Mouse (Mus musculus) midbrain, embryonic 16.5 days (tissue): ENCODE measurements at regions not wholly inside any gene's neighbourhood (a gene's known extent, or its start where the extent isn't known, plus 50 kb on each side); places are given as distances from the start of the nearest gene placed in this dataset.

Experiments used
- ATAC-seq: fragments of 200-750 bp; cut with Nextera tagmentation; 2 replicates; pipeline ENCODE4 v1.8.0; 2017; ENCODE audit warnings: moderate TSS enrichment
- H3K27ac ChIP-seq: fragments of 300-500 bp; sonication (generic); 2 replicates; pipeline ENCODE4 v1.5.1; 2014; ENCODE audit warnings: mild to moderate bottlenecking, low read length, mixed read lengths
- H3K27me3 ChIP-seq: fragments of 300-500 bp; sonication (generic); 2 replicates; pipeline ENCODE4 v1.6.1; 2014; ENCODE audit warnings: low read depth, low read length, mixed read lengths; ENCODE audit not compliant: control insufficient read depth, insufficient read depth
- H3K36me3 ChIP-seq: fragments of 300-500 bp; sonication (generic); 2 replicates; pipeline ENCODE4 v1.6.1; 2014; ENCODE audit warnings: mild to moderate bottlenecking, low read length, moderate library complexity, mixed read lengths; ENCODE audit not compliant: control insufficient read depth, insufficient read depth
- H3K4me1 ChIP-seq: fragments of 300-500 bp; sonication (generic); 2 replicates; pipeline ENCODE4 v1.6.1; 2014; ENCODE audit warnings: mild to moderate bottlenecking, low read length, mixed read lengths; ENCODE audit not compliant: control insufficient read depth, insufficient read depth
- H3K4me2 ChIP-seq: fragments of 300-500 bp; sonication (generic); 2 replicates; pipeline ENCODE4 v1.6.1; 2014; ENCODE audit warnings: mild to moderate bottlenecking, low read length, mixed read lengths
- H3K4me3 ChIP-seq: fragments of 300-500 bp; sonication (generic); 2 replicates; pipeline ENCODE4 v1.5.1; 2014; ENCODE audit warnings: low read depth, mild to moderate bottlenecking, low read length, moderate library complexity, mixed read lengths
- H3K9ac ChIP-seq: fragments of 300-500 bp; sonication (generic); 2 replicates; pipeline ENCODE4 v1.6.1; 2014; ENCODE audit warnings: low read depth, low read length, mixed read lengths
- H3K9me3 ChIP-seq: fragments of 300-500 bp; sonication (generic); replicated peaks from 2 replicates; pipeline ENCODE4 v1.6.1; 2014; ENCODE audit warnings: mild to moderate bottlenecking, low read length, mixed read lengths; ENCODE audit not compliant: control insufficient read depth, poor library complexity, severe bottlenecking
- WGBS: fragments of 180-500 bp; shearing (Covaris S2); extraction: QIAGEN DNeasy Blood & Tissue Kit; methylation state at CpG from one replicate; pipeline ENCODE4 v1.1.7; 2014; 5-methylcytosine and 5-hydroxymethylcytosine counted together

- Histone ChIP-seq H3K9me3 (no peaks in the 10 kb centered on the region), H3K4me2 (no peak overlapping the region), H3K36me3 (no peaks in the 10 kb centered on the region), H3K4me1 (0 out of 2 replicates have a peak, but pooled peaks cover 3% of the 10 kb centered on the region), H3K9ac (no peak overlapping the region), H3K4me3 (no peak overlapping the region), H3K27ac (no peak overlapping the region), H3K27me3 (no peaks in the 10 kb centered on the region)
- no peak for ATAC-seq
- WGBS, result 82% methylated on average over 12 of the region's 12 CpGs
Measured at GRCm38 (mm10) chr6:100968080-100968856, 134.8 kb downstream of the Ppp4r2 start.

GRCm38 (mm10) chr6:100968960-100969359 lies 135.5 kb downstream of the Ppp4r2 start:
- WGBS, result 63% methylated on average over 1 of the region's 1 CpGs
- H3K27ac ChIP-seq, result no peak overlapping the region
- H3K4me3 ChIP-seq, result no peak overlapping the region
- no peak for ATAC-seq
- H3K27me3 ChIP-seq, result no peaks in the 10 kb centered on the region
- H3K9ac ChIP-seq, result no peak overlapping the region
- no peak overlapping the region for H3K4me2 ChIP-seq
- H3K9me3 ChIP-seq, result no peaks in the 10 kb centered on the region
- no peaks in the 10 kb centered on the region for H3K36me3 ChIP-seq
- H3K4me1 ChIP-seq, result 0 out of 2 replicates have a peak, but pooled peaks cover 3% of the 10 kb centered on the region

- no peak overlapping the region for H3K4me3 ChIP-seq
- H3K36me3 ChIP-seq, result no peaks in the 10 kb centered on the region
- 57% methylated on average over 8 of the region's 8 CpGs for WGBS
- no peak overlapping the region for H3K27ac ChIP-seq
- H3K4me2 ChIP-seq, result no peak overlapping the region
- 0 out of 2 replicates have a peak, but pooled peaks cover 5% of the 10 kb centered on the region for H3K4me1 ChIP-seq
- no peaks in the 10 kb centered on the region for H3K9me3 ChIP-seq
- H3K9ac ChIP-seq, result no peak overlapping the region
- ATAC-seq, result no peak
- H3K27me3 ChIP-seq, result no peaks in the 10 kb centered on the region
Measured at GRCm38 (mm10) chr6:100970810-100971447, 137.5 kb downstream of the Ppp4r2 start.

GRCm38 (mm10) chr6:100971462-100971955 lies 138.1 kb downstream of the Ppp4r2 start:
- Histone ChIP-seq H3K9me3 (no peaks in the 10 kb centered on the region), H3K36me3 (no peaks in the 10 kb centered on the region), H3K4me3 (no peak overlapping the region), H3K27ac (no peak overlapping the region), H3K27me3 (no peaks in the 10 kb centered on the region), H3K4me1 (peaks cover 8% of the 10 kb centered on the region), H3K9ac (no peak overlapping the region), H3K4me2 (no peak overlapping the region)
- ATAC-seq, result no peak
- 63% methylated on average over 6 of the region's 6 CpGs for whole genome bisulfite sequencing

GRCm38 (mm10) chr6:100973366-100974090 lies 140.1 kb downstream of the Ppp4r2 start:
- no peak overlapping the region for H3K4me2 ChIP-seq

GRCm38 (mm10) chr6:100974716-100975115 lies 141.3 kb downstream of the Ppp4r2 start:
- no peak overlapping the region for H3K27ac ChIP-seq
- H3K4me2 ChIP-seq, result no peak overlapping the region
- no peaks in the 10 kb centered on the region for H3K27me3 ChIP-seq
- no peaks in the 10 kb centered on the region for H3K36me3 ChIP-seq
- no peak for ATAC-seq
- H3K4me3 ChIP-seq, result no peak overlapping the region
- H3K9ac ChIP-seq, result no peak overlapping the region
- WGBS, result 94% methylated on average over 5 of the region's 5 CpGs
- H3K9me3 ChIP-seq, result no peaks in the 10 kb centered on the region
- peaks cover 15% of the 10 kb centered on the region for H3K4me1 ChIP-seq

More at GRCm38 (mm10) chr6:100973366-100974090, 140.1 kb downstream of the Ppp4r2 start:
- no peak for ATAC-seq
- peaks cover 15% of the 10 kb centered on the region for H3K4me1 ChIP-seq
- no peaks in the 10 kb centered on the region for H3K36me3 ChIP-seq
- WGBS, result 61% methylated on average over 9 of the region's 9 CpGs
- H3K9me3 ChIP-seq, result no peaks in the 10 kb centered on the region
- H3K27ac ChIP-seq, result no peak overlapping the region
- no peaks in the 10 kb centered on the region for H3K27me3 ChIP-seq
- no peak overlapping the region for H3K9ac ChIP-seq
- H3K4me3 ChIP-seq, result no peak overlapping the region

- Histone ChIP-seq H3K27ac (no peak overlapping the region), H3K36me3 (no peaks in the 10 kb centered on the region), H3K27me3 (no peaks in the 10 kb centered on the region), H3K4me3 (no peak overlapping the region), H3K4me1 (peaks cover 14% of the 10 kb centered on the region), H3K4me2 (no peak overlapping the region), H3K9ac (no peak overlapping the region), H3K9me3 (no peaks in the 10 kb centered on the region)
- ATAC-seq, result peak; percentile 54; the same call in 1 of the 2 replicates
- 48% methylated on average over 6 of the region's 6 CpGs for WGBS
Measured at GRCm38 (mm10) chr6:100975835-100976234, 142.4 kb downstream of the Ppp4r2 start.

GRCm38 (mm10) chr6:100977201-100977691 lies 143.8 kb downstream of the Ppp4r2 start:
- H3K36me3 ChIP-seq, result no peaks in the 10 kb centered on the region
- no peak overlapping the region for H3K4me3 ChIP-seq
- peaks cover 13% of the 10 kb centered on the region for H3K4me1 ChIP-seq
- H3K9me3 ChIP-seq, result no peaks in the 10 kb centered on the region
- 0 out of 2 replicates have a peak overlapping the region, but pooled peaks have one; percentile 11 for H3K27ac ChIP-seq
- H3K9ac ChIP-seq, result no peak overlapping the region
- H3K27me3 ChIP-seq, result no peaks in the 10 kb centered on the region
- WGBS, result 55% methylated on average over 9 of the region's 9 CpGs
- ATAC-seq, result no peak
- H3K4me2 ChIP-seq, result no peak overlapping the region
